Mouse (Mus musculus): ENCODE data around the gene Sncb. TPM values are rescaled to one million over a fixed set of nuclear protein-coding genes. Genes with fewer than 3 reads are reported as not detected.

Sncb gene
- polyA plus RNA-seq, 1 experiment from 2014 or later, result 23.3 TPM

DNA sequence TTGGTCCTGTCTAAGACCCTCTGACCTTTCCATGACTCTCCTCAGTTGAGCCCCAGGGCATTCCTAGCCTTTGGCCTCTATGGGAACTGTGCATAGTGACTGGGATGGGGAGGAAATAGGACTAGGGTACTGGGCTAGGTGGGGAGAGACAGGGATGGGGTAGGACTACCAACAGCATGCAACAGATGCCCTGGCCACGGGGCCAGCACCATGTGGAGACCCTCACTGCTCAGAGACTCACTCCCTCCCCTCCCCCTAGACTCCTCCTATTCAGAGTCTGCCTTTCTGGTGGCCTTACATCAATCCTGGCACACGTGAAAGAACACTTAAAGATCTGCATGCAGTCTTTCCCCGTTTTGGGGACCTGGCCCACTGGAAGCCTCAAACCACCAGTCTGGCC lies 29.5 kb downstream of the Sncb start:
- Histone ChIP-seq H3K9me3 (no peaks in the 10 kb centered on the region), H3K27me3 (peaks cover 14% of the 10 kb centered on the region), H3K4me3 (no peak overlapping the region), H3K36me3 (peaks cover 51% of the 10 kb centered on the region), H3K4me1 (peaks cover 20% of the 10 kb centered on the region), H3K9ac (replicated peaks) (0 out of 2 replicates have a peak overlapping the region, but pooled peaks have one; percentile 14), H3K27ac (replicated peaks) (no peak overlapping the region), H3K4me2 (replicated peaks) (no peak overlapping the region)
- no peak for ATAC-seq (replicated peaks)
- 28% methylated on average over 3 of the region's 3 CpGs for WGBS

DNA sequence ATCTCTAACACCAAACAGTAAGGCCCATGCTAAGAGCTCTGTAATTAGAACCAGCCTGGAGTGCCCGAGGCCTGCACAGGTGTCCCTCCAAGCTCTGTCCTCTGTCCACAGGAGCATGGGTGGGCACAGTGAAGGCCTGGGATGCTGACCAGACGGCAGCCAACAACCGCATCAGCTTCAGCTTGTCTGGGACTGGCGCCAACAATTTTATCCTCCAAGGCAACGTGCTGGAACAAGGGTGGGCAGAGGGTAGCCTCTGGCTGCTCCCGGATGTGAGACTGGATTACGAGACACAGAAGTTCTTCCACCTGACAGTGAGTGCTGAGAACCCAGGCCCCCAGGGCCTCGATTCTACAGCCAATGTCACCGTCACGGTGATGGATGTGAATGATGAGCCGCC lies 40.3 kb downstream of the Sncb start:
- H3K9me3 ChIP-seq, result no peaks in the 10 kb centered on the region
- H3K4me3 ChIP-seq, result no peak overlapping the region
- WGBS, result 61% methylated on average over 11 of the region's 11 CpGs
- no peaks in the 10 kb centered on the region for H3K27me3 ChIP-seq
- H3K4me1 ChIP-seq, result no peaks in the 10 kb centered on the region
- no peak overlapping the region for H3K27ac ChIP-seq (replicated peaks)
- no peak for ATAC-seq (replicated peaks)
- H3K9ac ChIP-seq (replicated peaks), result no peak overlapping the region
- no peaks in the 10 kb centered on the region for H3K36me3 ChIP-seq
- no peak overlapping the region for H3K4me2 ChIP-seq (replicated peaks)

DNA sequence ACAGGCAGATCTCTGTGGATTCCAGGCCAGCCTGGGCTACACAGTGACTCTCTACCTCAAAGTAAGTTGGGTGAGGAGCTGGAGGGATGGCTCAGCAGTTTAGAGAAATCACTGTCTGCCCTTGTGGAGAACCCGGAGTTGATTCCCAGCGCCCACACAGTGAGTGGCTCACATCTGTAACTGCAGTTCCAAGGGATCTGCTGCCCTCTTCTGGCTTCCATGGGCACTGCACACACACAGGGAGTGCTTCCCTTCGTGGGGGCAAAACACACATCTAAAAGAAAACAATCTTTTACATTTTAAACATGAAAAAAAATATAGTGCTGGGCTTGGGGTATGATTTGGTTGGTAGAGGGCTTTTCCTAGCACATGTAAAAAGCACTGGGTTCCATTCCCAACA lies 43.3 kb downstream of the Sncb start:
- Histone ChIP-seq H3K9ac (replicated peaks) (no peak overlapping the region), H3K9me3 (no peaks in the 10 kb centered on the region), H3K27me3 (no peaks in the 10 kb centered on the region), H3K36me3 (no peaks in the 10 kb centered on the region), H3K4me3 (no peak overlapping the region), H3K27ac (replicated peaks) (no peak overlapping the region), H3K4me1 (no peaks in the 10 kb centered on the region), H3K4me2 (replicated peaks) (no peak overlapping the region)
- ATAC-seq (replicated peaks), result no peak
- 93% methylated on average over 3 of the region's 3 CpGs for WGBS

DNA sequence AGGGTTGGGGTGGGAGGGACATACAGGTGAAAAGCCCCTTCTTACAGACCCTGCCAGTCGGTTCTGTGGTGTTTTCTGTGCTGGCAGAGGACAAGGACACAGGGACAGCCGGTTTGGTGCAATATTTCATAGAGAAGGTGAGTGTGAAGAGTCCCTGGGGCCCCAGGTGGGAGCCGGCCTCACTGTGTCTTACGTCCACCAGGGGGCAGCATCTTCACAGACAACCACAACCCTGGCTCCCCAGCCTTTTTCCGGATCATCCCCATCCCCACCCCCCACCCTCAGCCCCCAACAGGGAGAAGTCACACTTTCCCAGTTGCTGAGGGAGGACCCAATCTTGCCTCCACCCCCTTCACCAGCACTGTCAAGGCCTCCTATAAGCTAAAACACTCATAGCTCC lies 49.5 kb downstream of the Sncb start:
- no peak overlapping the region for H3K9ac ChIP-seq (replicated peaks)
- H3K27ac ChIP-seq (replicated peaks), result no peak overlapping the region
- no peaks in the 10 kb centered on the region for H3K4me1 ChIP-seq
- no peak overlapping the region for H3K4me3 ChIP-seq
- peak; percentile 43; the same call in 1 of the 2 replicates for ATAC-seq (replicated peaks)
- no peak overlapping the region for H3K4me2 ChIP-seq (replicated peaks)
- no peaks in the 10 kb centered on the region for H3K9me3 ChIP-seq
- H3K36me3 ChIP-seq, result no peaks in the 10 kb centered on the region
- WGBS, result 2% methylated on average over 5 of the region's 5 CpGs
- 0 out of 2 replicates have a peak, but pooled peaks cover 5% of the 10 kb centered on the region for H3K27me3 ChIP-seq

DNA sequence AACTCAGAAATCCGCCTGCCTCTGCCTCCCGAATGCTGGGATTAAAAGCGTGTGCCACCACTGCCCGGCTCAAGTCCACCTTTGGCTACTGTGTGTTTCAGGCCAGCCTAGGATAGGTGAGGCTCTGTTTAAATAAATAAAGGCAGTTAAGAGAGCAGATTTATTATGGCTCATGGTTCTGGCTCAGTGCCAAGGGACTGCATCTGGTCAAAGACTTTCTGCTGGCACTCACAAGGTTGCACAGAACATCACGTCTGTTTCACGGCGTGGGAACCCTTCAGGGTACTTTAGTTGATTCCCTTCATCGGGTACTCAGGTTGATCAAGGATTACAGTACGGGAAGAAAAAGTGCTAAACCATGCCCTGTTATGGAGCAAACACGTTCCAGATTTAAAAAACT lies 51.4 kb downstream of the Sncb start:
- H3K36me3 ChIP-seq, result no peaks in the 10 kb centered on the region
- no peak overlapping the region for H3K4me2 ChIP-seq (replicated peaks)
- no peak overlapping the region for H3K9ac ChIP-seq (replicated peaks)
- H3K4me1 ChIP-seq, result no peaks in the 10 kb centered on the region
- H3K4me3 ChIP-seq, result no peak overlapping the region
- ATAC-seq (replicated peaks), result no peak
- H3K9me3 ChIP-seq, result no peaks in the 10 kb centered on the region
- no peak overlapping the region for H3K27ac ChIP-seq (replicated peaks)
- H3K27me3 ChIP-seq, result 0 out of 2 replicates have a peak, but pooled peaks cover 5% of the 10 kb centered on the region
- whole genome bisulfite sequencing, result 71% methylated on average over 10 of the region's 10 CpGs

DNA sequence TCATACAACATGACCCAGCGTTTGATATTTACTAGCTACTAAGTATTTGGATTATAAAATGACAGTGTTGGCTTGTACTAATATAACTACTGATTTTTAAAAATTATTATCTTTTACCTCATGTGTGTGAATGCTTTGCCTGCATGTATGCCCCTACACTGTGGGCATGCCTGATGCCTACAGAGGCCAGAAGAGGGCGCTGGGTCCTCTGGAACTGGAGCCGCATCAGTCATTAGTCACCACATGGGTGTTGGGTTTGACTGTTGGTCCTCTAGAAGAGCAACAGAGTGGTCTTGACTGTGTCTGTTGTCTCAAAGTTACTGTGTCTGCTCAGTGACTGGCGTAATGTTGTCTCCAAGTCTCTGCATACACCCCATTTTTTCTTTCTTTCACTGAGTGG lies 52.0 kb downstream of the Sncb start:
- Histone ChIP-seq H3K9ac (replicated peaks) (no peak overlapping the region), H3K4me1 (no peaks in the 10 kb centered on the region), H3K9me3 (no peaks in the 10 kb centered on the region), H3K4me3 (no peak overlapping the region), H3K27ac (replicated peaks) (no peak overlapping the region), H3K4me2 (replicated peaks) (no peak overlapping the region), H3K36me3 (no peaks in the 10 kb centered on the region), H3K27me3 (0 out of 2 replicates have a peak, but pooled peaks cover 5% of the 10 kb centered on the region)
- WGBS, result 42% methylated on average over 4 of the region's 4 CpGs
- ATAC-seq (replicated peaks), result no peak

DNA sequence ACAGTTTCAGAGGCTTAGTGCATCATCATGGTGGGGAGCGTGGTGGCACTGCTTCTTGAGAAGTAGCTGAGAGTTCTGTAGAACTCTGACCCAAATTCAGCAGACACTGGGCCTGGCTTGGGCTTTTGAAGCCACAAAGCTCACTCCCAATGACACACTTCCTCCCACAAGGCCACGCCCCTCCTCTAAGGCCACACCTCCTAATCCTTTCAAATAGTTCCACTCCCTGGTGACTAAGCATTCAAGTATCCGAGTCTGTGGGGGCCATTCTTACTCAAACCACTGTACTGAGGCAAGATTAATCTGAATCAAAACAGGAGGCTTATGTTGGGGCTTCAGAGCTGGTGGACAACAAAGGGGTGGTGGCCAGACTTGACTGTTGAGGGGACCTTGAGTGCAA lies 55.5 kb downstream of the Sncb start:
- no peak for ATAC-seq (replicated peaks)
- 74% methylated on average over 3 of the region's 3 CpGs for WGBS
- H3K27ac ChIP-seq (replicated peaks), result no peak overlapping the region
- no peak overlapping the region for H3K4me2 ChIP-seq (replicated peaks)
- no peaks in the 10 kb centered on the region for H3K4me1 ChIP-seq
- H3K27me3 ChIP-seq, result 0 out of 2 replicates have a peak, but pooled peaks cover 5% of the 10 kb centered on the region
- no peaks in the 10 kb centered on the region for H3K36me3 ChIP-seq
- H3K9ac ChIP-seq (replicated peaks), result no peak overlapping the region
- H3K4me3 ChIP-seq, result no peak overlapping the region
- H3K9me3 ChIP-seq, result no peaks in the 10 kb centered on the region

Other genes with a start within 250 kb of the Sncb start
- gene 4833439L19Rik, start 201.2 kb downstream of the Sncb start, polyA plus RNA-seq (2015; fragmentation: Nextera tagmentation; extraction: Ambion mirVana), result 287 and 293 TPM in 2 replicates
- 81.8 and 87.6 TPM in 2 replicates for gene Arl10, start 191.6 kb downstream of the Sncb start, polyA plus RNA-seq (2015; fragmentation: Nextera tagmentation; extraction: Ambion mirVana)
- 57.8 and 61.8 TPM in 2 replicates for gene Nop16, start 176.5 kb downstream of the Sncb start, polyA plus RNA-seq (2015; fragmentation: Nextera tagmentation; extraction: Ambion mirVana)
- gene Higd2a, start 176.4 kb downstream of the Sncb start, polyA plus RNA-seq (2015; fragmentation: Nextera tagmentation; extraction: Ambion mirVana), result 211 and 216 TPM in 2 replicates
- 119 and 125 TPM in 2 replicates for gene Cltb, start 155.3 kb downstream of the Sncb start, polyA plus RNA-seq (2015; fragmentation: Nextera tagmentation; extraction: Ambion mirVana)
- 63.9 and 64.9 TPM in 2 replicates for gene Faf2, start 144.8 kb downstream of the Sncb start, polyA plus RNA-seq (2015; fragmentation: Nextera tagmentation; extraction: Ambion mirVana)
- gene Rnf44, start 72.7 kb downstream of the Sncb start, polyA plus RNA-seq (2015; fragmentation: Nextera tagmentation; extraction: Ambion mirVana), result 94.0 and 120 TPM in 2 replicates
- gene Cdhr2, start 65.1 kb downstream of the Sncb start, polyA plus RNA-seq (2015; fragmentation: Nextera tagmentation; extraction: Ambion mirVana), result 0.05 and 0.29 TPM in 2 replicates
- 15.6 and 22.5 TPM in 2 replicates for gene Gprin1, start 16.7 kb downstream of the Sncb start, polyA plus RNA-seq (2015; fragmentation: Nextera tagmentation; extraction: Ambion mirVana)
- gene Eif4e1b, start 17.4 kb upstream of the Sncb start, polyA plus RNA-seq (2015; fragmentation: Nextera tagmentation; extraction: Ambion mirVana), result not detected in 2 replicates
- gene Tspan17, start 22.8 kb upstream of the Sncb start, polyA plus RNA-seq (2015; fragmentation: Nextera tagmentation; extraction: Ambion mirVana), result 20.5 and 22.9 TPM in 2 replicates
- 16.6 and 16.9 TPM in 2 replicates for gene Unc5a, start 182.8 kb upstream of the Sncb start, polyA plus RNA-seq (2015; fragmentation: Nextera tagmentation; extraction: Ambion mirVana)

Data from forebrain, embryonic 15.5 days (tissue).